Mouse (Mus musculus): ENCODE measurements around the gene Olfr788. TPM values are rescaled to one million over a fixed set of nuclear protein-coding genes. Genes with fewer than 3 reads are reported as not detected.

The Olfr788 gene
- total RNA-seq (2017), result not detected in 2 replicates

DNA sequence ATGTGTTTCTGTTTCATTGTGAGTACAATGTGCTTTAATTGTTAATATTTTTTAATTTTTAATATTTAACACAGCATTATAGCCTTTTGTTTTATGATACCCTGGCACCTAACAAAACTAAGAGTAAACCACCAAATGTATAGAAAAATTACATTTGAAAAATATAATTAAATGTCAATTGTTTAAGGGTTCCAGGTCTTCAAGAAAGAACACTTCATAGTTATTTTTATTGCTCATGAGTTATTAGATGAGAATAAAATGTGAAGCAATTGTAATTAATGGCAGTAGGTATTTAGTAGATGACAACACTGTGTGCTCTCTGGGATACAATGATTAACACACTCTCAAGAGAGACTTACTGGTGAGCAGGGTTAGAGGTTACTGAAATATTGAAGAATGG lies at the start of gene Olfr788:
Gene Olfr788 (plus strand): TSS at position 301 of the 400 bp plus-strand sequence.
- ATAC-seq (replicated peaks; ENCODE audit: low read depth, poor library complexity, severe bottlenecking), result no peak

DNA sequence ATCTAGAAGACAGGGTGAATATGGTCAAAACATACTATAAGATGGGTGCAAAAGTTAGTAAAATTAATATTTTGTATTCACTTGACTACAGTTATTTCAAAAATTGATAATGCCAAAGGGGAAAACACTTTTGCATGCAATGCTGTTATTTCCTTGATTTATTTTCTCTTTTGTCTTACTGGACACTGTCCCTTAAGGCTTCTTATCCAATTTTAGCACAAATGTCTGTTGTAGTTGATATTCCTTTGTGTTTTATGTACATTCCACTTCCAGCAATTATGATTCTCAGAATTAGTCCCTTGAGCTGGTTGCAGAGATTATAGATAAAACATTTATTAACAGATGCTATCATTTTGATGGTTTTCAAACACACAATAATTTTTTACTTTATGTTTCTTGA lies 43.8 kb upstream of the Olfr788 start, which contains the start of gene Olfr786:
Gene Olfr786 (plus strand): TSS at position 301 of the 400 bp plus-strand sequence.
- ATAC-seq (replicated peaks; ENCODE audit: low read depth, poor library complexity, severe bottlenecking), result no peak

DNA sequence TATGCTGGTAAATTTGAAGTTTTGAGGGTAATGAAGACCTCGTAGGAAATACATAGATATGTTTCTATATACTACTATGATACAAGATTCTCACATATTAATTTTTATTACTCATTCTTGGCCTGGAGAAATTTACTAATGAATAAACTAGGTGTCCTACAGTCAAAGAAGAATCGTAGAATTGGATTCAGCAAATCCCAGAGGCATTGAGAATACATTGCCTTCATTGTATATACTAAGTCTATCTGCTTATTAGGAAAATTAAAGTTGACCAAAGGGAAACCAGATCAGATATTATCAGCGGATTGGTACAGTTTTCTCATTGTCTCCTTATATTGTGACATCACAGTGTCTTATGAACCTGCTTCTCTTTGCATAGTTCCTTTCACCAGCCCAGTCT lies 9.2 kb upstream of the Olfr788 start, which contains the start of gene Olfr787:
Gene Olfr787 (plus strand): TSS at position 301 of the 400 bp plus-strand sequence.
- no peak for ATAC-seq (replicated peaks; ENCODE audit: low read depth, poor library complexity, severe bottlenecking)

DNA sequence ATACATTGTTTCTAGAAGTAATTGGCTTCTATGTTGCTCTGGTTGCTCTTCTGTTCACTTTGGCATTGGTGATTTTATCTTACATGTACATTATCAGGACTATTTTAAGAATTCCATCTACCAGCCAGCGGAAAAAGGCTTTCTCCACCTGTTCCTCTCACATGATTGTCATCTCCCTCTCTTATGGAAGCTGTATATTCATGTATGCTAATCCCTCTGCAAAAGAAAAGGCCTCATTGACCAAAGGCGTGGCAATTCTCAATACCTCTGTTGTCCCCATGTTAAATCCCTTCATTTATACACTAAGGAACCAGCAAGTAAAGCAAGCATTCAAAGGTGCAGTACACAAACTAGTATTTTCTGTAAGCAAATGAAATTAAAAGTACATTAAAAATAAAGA lies 2.5 kb downstream of the Olfr788 start:
- no peak for ATAC-seq (replicated peaks; ENCODE audit: low read depth, poor library complexity, severe bottlenecking)

DNA sequence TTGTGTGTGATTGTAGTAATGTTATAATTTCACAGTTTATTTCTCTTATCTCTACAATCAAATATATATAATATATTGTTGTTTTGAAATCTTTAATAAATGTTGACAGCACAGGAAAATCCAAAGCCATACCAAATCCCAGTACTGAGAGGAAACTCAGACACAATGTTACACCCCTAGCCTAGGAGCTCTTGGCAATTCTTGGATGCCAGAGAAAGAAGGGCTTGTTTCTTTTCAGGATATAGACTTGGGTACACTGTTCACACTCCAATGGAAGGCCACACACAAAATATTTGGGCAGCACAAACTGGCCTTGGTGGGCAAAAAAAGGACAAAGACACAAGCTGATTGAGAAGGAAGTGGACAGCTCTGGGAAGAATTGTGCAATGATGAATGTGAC lies 2.9 kb downstream of the Olfr788 start:
- no peak for ATAC-seq (replicated peaks; ENCODE audit: low read depth, poor library complexity, severe bottlenecking)

DNA sequence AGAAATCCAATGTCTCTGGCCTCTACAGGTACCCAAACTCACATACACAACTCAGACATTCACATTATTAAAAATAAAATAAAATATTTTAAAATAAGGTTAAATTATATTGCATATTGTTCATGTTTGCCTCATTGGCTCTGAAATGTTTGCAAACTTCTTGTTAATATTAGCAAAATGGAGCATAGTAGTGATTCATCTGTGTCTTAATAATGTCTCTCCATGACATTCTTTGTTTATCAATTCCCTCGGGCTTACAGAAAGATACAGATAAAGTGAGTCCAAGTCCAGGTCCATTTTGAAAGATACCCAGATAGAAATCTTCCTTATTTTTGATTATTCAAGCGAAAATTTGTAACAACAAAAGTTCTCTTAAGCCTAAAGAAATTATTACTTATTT lies 13.7 kb downstream of the Olfr788 start, which contains the start of gene Olfr789:
Gene Olfr789 (plus strand): TSS at position 301 of the 400 bp plus-strand sequence.
- ATAC-seq (replicated peaks; ENCODE audit: low read depth, poor library complexity, severe bottlenecking), result no peak

DNA sequence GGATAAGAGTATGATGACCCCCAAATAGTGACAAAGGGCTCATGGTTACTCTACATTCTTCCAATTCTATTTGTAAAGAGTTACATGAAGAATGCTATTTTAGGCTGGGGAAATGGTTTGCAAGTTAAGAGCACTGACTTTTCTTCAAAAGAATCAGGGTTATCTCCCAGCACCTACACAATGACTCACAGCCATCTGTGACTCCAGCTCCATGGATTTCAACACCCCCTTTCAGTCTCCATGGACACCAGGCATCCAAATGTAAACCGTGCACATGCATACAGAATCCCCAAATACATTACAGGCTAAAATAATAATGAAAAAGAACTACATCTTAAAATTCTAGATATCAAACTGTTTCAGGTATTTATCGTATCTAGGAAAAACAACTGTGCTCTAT lies 19.3 kb downstream of the Olfr788 start:
- ATAC-seq (replicated peaks; ENCODE audit: low read depth, poor library complexity, severe bottlenecking), result no peak

DNA sequence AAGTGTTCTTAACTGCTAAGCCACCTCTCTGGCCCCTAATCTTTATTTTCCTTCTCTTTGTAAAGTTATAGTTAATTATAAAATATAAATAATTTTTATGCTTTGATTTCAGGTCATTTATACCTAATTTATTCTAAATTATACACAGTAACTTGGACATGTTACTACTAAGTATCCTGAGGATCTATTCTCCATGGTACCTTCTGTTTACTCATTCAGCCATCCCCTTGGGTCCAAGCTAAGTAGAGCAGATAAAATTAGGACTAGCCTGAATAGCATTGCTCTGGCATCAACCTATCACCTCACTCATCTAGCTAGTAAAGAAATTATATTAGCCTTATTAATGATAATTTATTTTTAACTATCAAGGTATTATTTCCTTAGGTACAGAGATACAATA lies 27.4 kb downstream of the Olfr788 start, which contains the start of gene Olfr790:
Gene Olfr790 (plus strand): TSS at position 301 of the 400 bp plus-strand sequence.
- ATAC-seq (replicated peaks; ENCODE audit: low read depth, poor library complexity, severe bottlenecking), result no peak

DNA sequence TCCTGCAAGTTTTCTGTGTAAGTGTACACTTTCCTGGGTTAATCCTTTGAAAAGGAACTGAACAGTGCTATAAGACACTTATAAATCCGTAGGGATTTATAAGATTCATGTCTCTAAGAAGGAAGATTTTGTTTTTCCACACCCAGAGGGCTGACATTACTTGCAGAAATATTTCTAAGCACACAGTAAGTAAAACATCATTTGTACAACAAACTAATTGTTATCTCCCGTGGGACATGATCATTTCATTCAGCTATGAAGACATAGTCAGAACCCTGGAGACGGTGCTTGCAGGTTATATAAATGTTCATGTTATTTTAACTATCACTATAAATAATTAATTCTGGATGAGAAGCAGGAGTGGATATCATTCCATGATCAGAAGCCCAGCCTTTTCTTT lies 50.7 kb downstream of the Olfr788 start, which contains the start of gene Olfr791:
Gene Olfr791 (plus strand): TSS at position 301 of the 400 bp plus-strand sequence.
- no peak for ATAC-seq (replicated peaks; ENCODE audit: low read depth, poor library complexity, severe bottlenecking)

Other genes with a start within 250 kb of the Olfr788 start
- not detected in 2 replicates for gene Olfr774, start 234.8 kb upstream of the Olfr788 start, total RNA-seq (2017)
- not detected in 2 replicates for gene Olfr775, start 222.6 kb upstream of the Olfr788 start, total RNA-seq (2017)
- not detected in 2 replicates for gene Olfr776, start 211.9 kb upstream of the Olfr788 start, total RNA-seq (2017)
- not detected in 2 replicates for gene Olfr777, start 199.5 kb upstream of the Olfr788 start, total RNA-seq (2017)
- gene Olfr780, start 152.9 kb upstream of the Olfr788 start, total RNA-seq (2017), result not detected in 2 replicates
- gene Olfr781, start 142.1 kb upstream of the Olfr788 start, total RNA-seq (2017), result not detected in 2 replicates
- not detected in 2 replicates for gene Olfr782, start 122.1 kb upstream of the Olfr788 start, total RNA-seq (2017)
- 0.05 and 0.39 TPM in 2 replicates for gene Olfr784, start 86.9 kb upstream of the Olfr788 start, total RNA-seq (2017)
- not detected in 2 replicates for gene Olfr785, start 65.6 kb upstream of the Olfr788 start, total RNA-seq (2017)
- not detected in 2 replicates for gene Olfr786, start 43.7 kb upstream of the Olfr788 start, total RNA-seq (2017)
- gene Olfr787, start 9.1 kb upstream of the Olfr788 start, total RNA-seq (2017), result not detected in 2 replicates
- gene Olfr789, start 13.8 kb downstream of the Olfr788 start, total RNA-seq (2017), result not detected in 2 replicates
- gene Olfr790, start 27.5 kb downstream of the Olfr788 start, total RNA-seq (2017), result not detected in 2 replicates
- gene Olfr791, start 50.8 kb downstream of the Olfr788 start, total RNA-seq (2017), result not detected in 2 replicates
- gene Olfr792, start 68.2 kb downstream of the Olfr788 start, total RNA-seq (2017), result not detected in 2 replicates
- not detected in 2 replicates for gene Olfr794, start 96.7 kb downstream of the Olfr788 start, total RNA-seq (2017)
- not detected in 2 replicates for gene Olfr796, start 141.6 kb downstream of the Olfr788 start, total RNA-seq (2017)
- not detected in 2 replicates for gene Olfr798, start 156.9 kb downstream of the Olfr788 start, total RNA-seq (2017)
- not detected in 2 replicates for gene Olfr799, start 166.5 kb downstream of the Olfr788 start, total RNA-seq (2017)
- not detected in 2 replicates for gene Olfr800, start 186.7 kb downstream of the Olfr788 start, total RNA-seq (2017)
- gene Olfr801, start 202.9 kb downstream of the Olfr788 start, total RNA-seq (2017), result not detected in 2 replicates
- gene Olfr802, start 217.2 kb downstream of the Olfr788 start, total RNA-seq (2017), result not detected in 2 replicates
- not detected in 2 replicates for gene Olfr803, start 223.3 kb downstream of the Olfr788 start, total RNA-seq (2017)
- not detected in 2 replicates for gene Olfr804, start 232.2 kb downstream of the Olfr788 start, total RNA-seq (2017)